Comparison of ENCODE assay signal across 9 mouse cellular contexts in the genomic region with DNA sequence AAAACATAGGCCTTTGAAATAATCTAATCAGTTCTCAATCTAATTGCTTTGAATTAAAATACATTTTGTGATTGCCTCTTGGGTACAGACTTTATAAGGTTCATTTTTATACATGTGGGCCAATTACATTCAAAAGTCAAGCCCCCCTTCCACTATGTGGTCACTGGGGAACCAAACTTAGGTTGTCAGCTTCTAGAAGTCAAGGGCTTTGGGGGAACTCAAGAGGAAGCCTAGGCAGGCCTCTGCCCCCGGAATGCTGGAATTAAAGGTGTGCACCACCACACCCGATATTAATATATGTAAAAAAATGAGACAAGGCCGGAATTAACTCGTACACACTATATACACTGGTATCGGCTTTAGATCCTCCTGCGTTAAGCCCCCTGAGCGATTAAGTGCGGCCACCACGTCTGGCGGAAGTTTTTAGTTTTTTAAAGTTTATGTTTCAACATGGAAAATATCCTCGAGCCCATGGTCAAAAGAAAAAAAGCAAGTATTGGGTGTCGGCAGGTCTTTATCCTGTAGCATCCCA. TPM values are rescaled to one million over a fixed set of nuclear protein-coding genes. Genes with fewer than 3 reads are reported as not detected.
A peak's percentile ranks its signal among the peaks of the same experiment; 100 is the strongest.
DNase-seq lines count a peak whose midpoint lies in the region; ATAC-seq and TF ChIP-seq lines count a peak whose summit lies in the region.
"Had no signal": no experiment of that assay in that cellular context is flagged by ENCODE, and none has a peak within 500 bp of the region (broad histone marks: within the 10 kb centered on the region; RNA-seq: fewer than 3 reads in every experiment).

No protein-coding gene starts in this region.

- H3K4me2 ChIP-seq in kidney, postnatal 0 days (ENCODE audit: low read length), result peak overlapping the region; percentile 85
- peak overlapping the region; percentile 85 for H3K4me2 ChIP-seq in intestine, embryonic 14.5 days (ENCODE audit: low read length)
- peak overlapping the region; percentile 94 for H3K4me2 ChIP-seq in midbrain, postnatal 0 days (ENCODE audit: low read depth, low read length, poor library complexity, severe bottlenecking)

- H3K9me3 ChIP-seq in kidney, postnatal 0 days (replicated peaks; ENCODE audit: low read length), result no peaks in the 10 kb centered on the region
- H3K9me3 ChIP-seq in intestine, embryonic 14.5 days (ENCODE audit: control insufficient read depth, low read length), result no peaks in the 10 kb centered on the region
- H3K9me3 ChIP-seq in midbrain, postnatal 0 days (ENCODE audit: low read length), result no peaks in the 10 kb centered on the region

- no peak for TF ChIP-seq POLR2A in cortical plate, adult 2 months (IDR thresholded peaks at IDR 0.05; ENCODE audit: extremely low read depth, insufficient read depth, low read length)

- DNase-seq in kidney, postnatal 0 days (ENCODE audit: low spot score), result no peak
- DNase-seq in kidney, postnatal 36 days, result no peak
- DNase-seq in intestine, embryonic 14.5 days (ENCODE audit: low spot score), result peak; percentile 68
- no peak for DNase-seq in midbrain, postnatal 0 days (ENCODE audit: low spot score)
- DNase-seq in ovary, postnatal 10 days (ENCODE audit: low spot score), result no peak
- DNase-seq in urinary bladder, postnatal 4 days (ENCODE audit: low spot score in 2 of 2), result no peak

- peaks cover 23% of the 10 kb centered on the region; the same call in 1 of the 2 replicates for H3K4me1 ChIP-seq in kidney, postnatal 0 days (replicated peaks; ENCODE audit: insufficient read depth, low read length)
- no peaks in the 10 kb centered on the region; the same call in 1 of the 2 replicates for H3K4me1 ChIP-seq in cortical plate, adult 2 months (ENCODE audit: control insufficient read depth, insufficient read depth, low read length)
- H3K4me1 ChIP-seq in intestine, embryonic 14.5 days (replicated peaks; ENCODE audit: control insufficient read depth, insufficient read depth, low read length), result peaks cover 29% of the 10 kb centered on the region
- peaks cover 6% of the 10 kb centered on the region; the same call in 1 of the 2 replicates for H3K4me1 ChIP-seq in midbrain, postnatal 0 days (ENCODE audit: insufficient read depth, low read length)

- H3K36me3 ChIP-seq in kidney, postnatal 0 days (ENCODE audit: insufficient read depth, low read length), result 0 out of 2 replicates have a peak, but pooled peaks cover 7% of the 10 kb centered on the region
- H3K36me3 ChIP-seq in intestine, embryonic 14.5 days (ENCODE audit: control insufficient read depth, insufficient read depth, low read length), result peaks cover 28% of the 10 kb centered on the region
- H3K36me3 ChIP-seq in midbrain, postnatal 0 days (ENCODE audit: insufficient read depth, low read length), result no peaks in the 10 kb centered on the region

- peak overlapping the region; percentile 76 for H3K9ac ChIP-seq in kidney, postnatal 0 days (ENCODE audit: low read depth, low read length)
- H3K9ac ChIP-seq in intestine, embryonic 14.5 days (ENCODE audit: low read length), result peak overlapping the region; percentile 67
- H3K9ac ChIP-seq in midbrain, postnatal 0 days (replicated peaks; ENCODE audit: low read length, poor library complexity, severe bottlenecking), result peak overlapping the region; percentile 63; the same call in 1 of the 2 replicates

- no peaks in the 10 kb centered on the region for H3K27me3 ChIP-seq in kidney, postnatal 0 days (ENCODE audit: insufficient read depth, low read length)
- no peaks in the 10 kb centered on the region for H3K27me3 ChIP-seq in intestine, embryonic 14.5 days (replicated peaks; ENCODE audit: control insufficient read depth, insufficient read depth, low read length)
- H3K27me3 ChIP-seq in midbrain, postnatal 0 days (ENCODE audit: insufficient read depth, low read length), result no peaks in the 10 kb centered on the region

- TF ChIP-seq CTCF in kidney, postnatal 0 days (IDR thresholded peaks at IDR 0.05; ENCODE audit: low read depth), result no peak
- TF ChIP-seq CTCF in cortical plate, adult 2 months (IDR thresholded peaks at IDR 0.05; ENCODE audit: extremely low read depth, insufficient read depth, low read length), result no peak
- no peak for TF ChIP-seq CTCF in midbrain, postnatal 0 days (IDR thresholded peaks at IDR 0.05)

- WGBS in kidney, postnatal 0 days, result 1% methylated on average over 12 of the region's 12 CpGs
- 2% methylated on average over 12 of the region's 12 CpGs for WGBS in intestine, embryonic 14.5 days
- 6% methylated on average over 12 of the region's 12 CpGs for WGBS in midbrain, postnatal 0 days

- peak overlapping the region; percentile 99 for H3K27ac ChIP-seq in kidney, postnatal 0 days
- H3K27ac ChIP-seq in cortical plate, adult 2 months (ENCODE audit: insufficient read depth, low read length), result no peak overlapping the region
- peak overlapping the region; percentile 88 for H3K27ac ChIP-seq in intestine, embryonic 14.5 days (ENCODE audit: low read depth)
- no peak overlapping the region for H3K27ac ChIP-seq in midbrain, postnatal 0 days (ENCODE audit: low read depth, low read length)

- ATAC-seq in kidney, postnatal 0 days (replicated peaks; ENCODE audit: low FRiP score, low read depth), result peak; percentile 1; the same call in 1 of the 2 replicates
- 0 out of 2 replicates have a peak, but pooled peaks have one; percentile 25 for ATAC-seq in intestine, embryonic 14.5 days (replicated peaks; ENCODE audit: low FRiP score, low TSS enrichment, low read depth)
- ATAC-seq in midbrain, postnatal 0 days (ENCODE audit: low FRiP score), result no peak
- ATAC-seq in erythroid progenitor cell, adult 5-6 weeks (replicated peaks; ENCODE audit: low FRiP score, poor library complexity, severe bottlenecking), result no peak

- H3K4me3 ChIP-seq in kidney, postnatal 0 days (replicated peaks; ENCODE audit: low read depth, low read length), result peak overlapping the region; percentile 66
- H3K4me3 ChIP-seq in cortical plate, adult 2 months (ENCODE audit: insufficient read depth, low read length), result peak overlapping the region; percentile 84
- peak overlapping the region; percentile 74 for H3K4me3 ChIP-seq in intestine, embryonic 14.5 days (ENCODE audit: low read depth, low read length)
- H3K4me3 ChIP-seq in midbrain, postnatal 0 days (ENCODE audit: low read depth, low read length), result peak overlapping the region; percentile 56

RNA-seq across cellular contexts. Expression of a gene that starts 16.1 kb away (rescaled TPM):
- 555 and 598 TPM in 2 replicates for polyA plus RNA-seq in kidney, postnatal 0 days (2015; fragmentation: Nextera tagmentation; extraction: Ambion mirVana)
- polyA plus RNA-seq in cortical plate, adult 2 months (2012; rRNA removed), result 101 and 111 TPM in 2 replicates
- polyA plus RNA-seq in intestine, embryonic 14.5 days (2014; fragmentation: Nextera tagmentation; extraction: Ambion mirVana), result 798 and 814 TPM in 2 replicates
- total RNA-seq in midbrain, postnatal 0 days (2014; rRNA removed), result 154 and 159 TPM in 2 replicates
- polyA plus RNA-seq in midbrain, postnatal 0 days (2015; fragmentation: Nextera tagmentation; extraction: Ambion mirVana), result 173 and 183 TPM in 2 replicates
- total RNA-seq in erythroid progenitor cell, adult 5-6 weeks (2015; ENCODE audit: low replicate concordance), result 403 and 407 TPM in 2 replicates
- 524 and 658 TPM in 2 replicates for total RNA-seq in erythroid progenitor cell, adult 5-6 weeks (2017; ENCODE audit: low replicate concordance)

RNA-seq across cellular contexts. Expression of a gene that starts 21.2 kb away (rescaled TPM):
- 193 and 222 TPM in 2 replicates for polyA plus RNA-seq in kidney, postnatal 0 days (2015; fragmentation: Nextera tagmentation; extraction: Ambion mirVana)
- 0.17 TPM in 1 of 2 replicates, not detected in the other for polyA plus RNA-seq in cortical plate, adult 2 months (2012; rRNA removed)
- polyA plus RNA-seq in intestine, embryonic 14.5 days (2014; fragmentation: Nextera tagmentation; extraction: Ambion mirVana), result 1.7 and 3.2 TPM in 2 replicates
- total RNA-seq in midbrain, postnatal 0 days (2014; rRNA removed), result not detected in 2 replicates
- polyA plus RNA-seq in midbrain, postnatal 0 days (2015; fragmentation: Nextera tagmentation; extraction: Ambion mirVana), result 0.49 and 0.96 TPM in 2 replicates
- not detected in 2 replicates for total RNA-seq in erythroid progenitor cell, adult 5-6 weeks (2015; ENCODE audit: low replicate concordance)
- total RNA-seq in erythroid progenitor cell, adult 5-6 weeks (2017; ENCODE audit: low replicate concordance), result not detected in 2 replicates
- total RNA-seq: granulocyte monocyte progenitor cell, adult 5-6 weeks had no signal

RNA-seq across cellular contexts. Expression of a gene that starts 54.4 kb away (rescaled TPM):
- polyA plus RNA-seq in kidney, postnatal 0 days (2015; fragmentation: Nextera tagmentation; extraction: Ambion mirVana), result 9.0 and 11.0 TPM in 2 replicates
- polyA plus RNA-seq in cortical plate, adult 2 months (2012; rRNA removed), result 34.0 and 34.5 TPM in 2 replicates
- polyA plus RNA-seq in intestine, embryonic 14.5 days (2014; fragmentation: Nextera tagmentation; extraction: Ambion mirVana), result 6.8 and 8.4 TPM in 2 replicates
- total RNA-seq in midbrain, postnatal 0 days (2014; rRNA removed), result 14.5 and 18.6 TPM in 2 replicates
- polyA plus RNA-seq in midbrain, postnatal 0 days (2015; fragmentation: Nextera tagmentation; extraction: Ambion mirVana), result 16.1 and 16.6 TPM in 2 replicates
- 1.4 TPM in 1 of 2 replicates, not detected in the other for total RNA-seq in erythroid progenitor cell, adult 5-6 weeks (2015; ENCODE audit: low replicate concordance)
- total RNA-seq in erythroid progenitor cell, adult 5-6 weeks (2017; ENCODE audit: low replicate concordance), result 1.0 and 1.1 TPM in 2 replicates

Comparison
In these comparisons a context has a peak if more than half of its experiments do, and no peak if none do; other contexts are left out.
1. ATAC-seq: peak in kidney, postnatal 0 days (single experiment) and intestine, embryonic 14.5 days (single experiment); none in midbrain, postnatal 0 days (single experiment) and erythroid progenitor cell, adult 5-6 weeks (single experiment).
2. H3K27ac ChIP-seq: peak in kidney, postnatal 0 days (single experiment) and intestine, embryonic 14.5 days (single experiment); none in cortical plate, adult 2 months (single experiment) and midbrain, postnatal 0 days (single experiment).
3. RNA of a gene that starts 21.2 kb away (polyA plus RNA-seq): 193 to 222 TPM in kidney, postnatal 0 days; 1.7 to 3.2 TPM in intestine, embryonic 14.5 days, 0.49 to 0.96 TPM in midbrain, postnatal 0 days and 0.17 TPM in cortical plate, adult 2 months; every median in the first group is over 10 times any median in the second.
4. Peak in every context shown above with its lines, with median percentiles within 50 percentile points of each other: H3K4me2 ChIP-seq, H3K4me3 ChIP-seq and H3K9ac ChIP-seq.